Mouse (Mus musculus) embryo, embryonic 11.5 days (tissue): ENCODE results near the gene Irf2.

Source experiments
- DNase-seq: peaks from one replicate; pipeline ENCODE4 v3.0.0-alpha.2; 2012; ENCODE audit warnings: low read depth, low spot score

The Irf2 gene

GRCm38 (mm10) chr8:46875615-46876293 is 136.2 kb downstream of the Irf2 start:
- DNase-seq, result no peak

- no peak for DNase-seq
Measured at GRCm38 (mm10) chr8:46881348-46881747, 141.8 kb downstream of the Irf2 start.

GRCm38 (mm10) chr8:46881755-46882419 is 142.4 kb downstream of the Irf2 start:
- DNase-seq, result no peak

- no peak for DNase-seq
Measured at GRCm38 (mm10) chr8:46882743-46883142, 143.2 kb downstream of the Irf2 start.

GRCm38 (mm10) chr8:46883232-46884000 is 143.9 kb downstream of the Irf2 start:
- DNase-seq, result no peak

GRCm38 (mm10) chr8:46885786-46886185 is 146.3 kb downstream of the Irf2 start:
- no peak for DNase-seq

- DNase-seq, result no peak
Measured at GRCm38 (mm10) chr8:46886216-46886615, 146.7 kb downstream of the Irf2 start.

GRCm38 (mm10) chr8:46887396-46887795 is 147.9 kb downstream of the Irf2 start:
- no peak for DNase-seq

- no peak for DNase-seq
Measured at GRCm38 (mm10) chr8:46888575-46888974, 149.0 kb downstream of the Irf2 start.

GRCm38 (mm10) chr8:46890241-46890640 is 150.7 kb downstream of the Irf2 start:
- DNase-seq, result no peak

- peak; percentile 52 for DNase-seq
Measured at GRCm38 (mm10) chr8:46892511-46893273, 153.2 kb downstream of the Irf2 start.

GRCm38 (mm10) chr8:46894385-46894784 is 154.9 kb downstream of the Irf2 start:
- DNase-seq, result no peak

- no peak for DNase-seq
Measured at GRCm38 (mm10) chr8:46896005-46896404, 156.5 kb downstream of the Irf2 start.

GRCm38 (mm10) chr8:46896704-46897103 is 157.2 kb downstream of the Irf2 start:
- DNase-seq, result no peak
